Mouse (Mus musculus): ENCODE data around the gene Gm4907. TPM values are rescaled to one million over a fixed set of nuclear protein-coding genes. Genes with fewer than 3 reads are reported as not detected.
"Not testable (repeated sequence)": the region's sequence is repeated elsewhere in the genome, so short reads cannot be mapped to it uniquely, and the experiment has no call there.

Gene Gm4907
- polyA plus RNA-seq (2016; fragmentation: Nextera tagmentation; extraction: Ambion mirVana), result not detected in 2 replicates

DNA sequence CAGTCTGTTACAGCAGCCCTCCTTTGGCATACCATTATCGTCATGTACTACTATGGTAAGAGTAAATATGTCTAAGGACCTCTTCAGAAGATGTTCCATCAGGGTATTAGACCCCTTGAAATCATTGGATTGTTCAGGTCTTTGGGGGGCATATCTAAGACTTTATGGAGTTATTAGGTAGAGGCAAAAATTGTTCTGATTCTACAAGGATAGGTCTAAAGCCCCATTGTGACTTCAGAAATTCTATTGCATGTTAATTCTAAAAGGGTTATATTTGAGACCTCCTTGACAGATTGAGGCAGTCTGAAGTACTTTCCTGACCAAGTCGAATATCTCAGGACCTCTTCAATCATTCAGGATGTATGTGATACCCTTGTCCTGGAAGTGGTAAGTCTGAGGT, at the start of gene Gm4907:
Gm4907 (plus strand) TSS at position 301 of the 400 bp plus-strand sequence.
- WGBS, result 81% methylated on average over 2 of the region's 2 CpGs
- not testable (repeated sequence) for DNase-seq (ENCODE audit: low spot score); H3K4me3 ChIP-seq; H3K9me3 ChIP-seq (replicated peaks); H3K36me3 ChIP-seq; H3K27ac ChIP-seq (replicated peaks); H3K4me1 ChIP-seq; H3K27me3 ChIP-seq (ENCODE audit: low read depth, poor library complexity, severe bottlenecking)

GRCm38 (mm10) chrX:23833784-23834183, 48.6 kb upstream of the Gm4907 start:
- not testable (repeated sequence) for H3K27me3 ChIP-seq (ENCODE audit: low read depth, poor library complexity, severe bottlenecking); H3K27ac ChIP-seq (replicated peaks); H3K4me3 ChIP-seq; H3K4me1 ChIP-seq; H3K36me3 ChIP-seq; DNase-seq (ENCODE audit: low spot score)
- 92% methylated on average over 11 of the region's 11 CpGs for WGBS
- peaks cover 21% of the 10 kb centered on the region for H3K9me3 ChIP-seq (replicated peaks)

GRCm38 (mm10) chrX:23840921-23841320, 41.4 kb upstream of the Gm4907 start:
- Histone ChIP-seq H3K9me3 (replicated peaks) (peaks cover 4% of the 10 kb centered on the region; the same call in 1 of the 2 replicates), H3K27me3 (ENCODE audit: low read depth, poor library complexity, severe bottlenecking) (no peaks in the 10 kb centered on the region), H3K4me1 (no peaks in the 10 kb centered on the region), H3K36me3 (no peaks in the 10 kb centered on the region), H3K27ac (replicated peaks) (no peak overlapping the region), H3K4me3 (no peak overlapping the region)
- WGBS, result 88% methylated on average over 1 of the region's 1 CpGs
- no peak for DNase-seq (ENCODE audit: low spot score)

GRCm38 (mm10) chrX:23954161-23954560, 71.8 kb downstream of the Gm4907 start:
- Histone ChIP-seq H3K36me3 (no peaks in the 10 kb centered on the region), H3K4me3 (no peak overlapping the region), H3K27me3 (ENCODE audit: low read depth, poor library complexity, severe bottlenecking) (no peaks in the 10 kb centered on the region), H3K4me1 (no peaks in the 10 kb centered on the region), H3K27ac (replicated peaks) (no peak overlapping the region), H3K9me3 (replicated peaks) (peaks cover 9% of the 10 kb centered on the region; the same call in 1 of the 2 replicates)
- WGBS, result 68% methylated on average over 2 of the region's 2 CpGs
- DNase-seq (ENCODE audit: low spot score), result no peak

Other genes starting within 250 kb of the Gm4907 start
- 4.2 and 6.0 TPM in 2 replicates for gene Wdr44, start 189.5 kb upstream of the Gm4907 start, polyA plus RNA-seq (2016; fragmentation: Nextera tagmentation; extraction: Ambion mirVana)
- gene Gm4985, start 76.4 kb downstream of the Gm4907 start, polyA plus RNA-seq (2016; fragmentation: Nextera tagmentation; extraction: Ambion mirVana), result not detected in 2 replicates